8 mouse cellular contexts compared by ENCODE assay signal in the genomic region with DNA sequence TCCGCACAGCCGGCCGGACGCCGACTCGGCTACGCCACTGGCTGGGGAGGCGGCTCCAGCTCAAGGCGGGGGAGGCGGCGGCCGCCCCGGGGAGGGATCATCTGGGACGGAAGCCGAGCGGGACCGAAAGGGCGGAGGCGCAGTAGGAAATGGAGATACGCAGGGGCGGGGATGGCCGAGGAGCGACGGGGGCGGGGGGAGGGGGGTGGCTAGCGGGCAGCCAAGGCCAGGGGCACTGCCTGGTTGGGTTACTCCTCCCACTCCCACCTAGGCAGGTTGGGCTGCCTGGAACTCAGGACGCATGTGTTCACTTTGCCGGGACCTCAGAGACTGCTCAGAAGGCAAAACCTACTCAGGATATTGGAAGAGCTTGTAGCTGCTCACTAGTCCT. TPM values are rescaled to one million over a fixed set of nuclear protein-coding genes. Genes with fewer than 3 reads are reported as not detected.
A peak's percentile ranks its signal among the peaks of the same experiment; 100 is the strongest.
DNase-seq lines count a peak whose midpoint lies in the region; ATAC-seq and TF ChIP-seq lines count a peak whose summit lies in the region.

Gene Secisbp2l, minus strand, starts transcription at position 152 of the 391 bp plus-strand sequence.

- H3K9me3 ChIP-seq in heart, embryonic 14.5 days (ENCODE audit: control insufficient read depth, low read length) = no peaks in the 10 kb centered on the region
- no peaks in the 10 kb centered on the region for H3K9me3 ChIP-seq in liver, embryonic 14.5 days (ENCODE audit: control insufficient read depth, low read length)
- no peaks in the 10 kb centered on the region for H3K9me3 ChIP-seq in neural tube, embryonic 11.5 days (ENCODE audit: control insufficient read depth, low read length)
- no peaks in the 10 kb centered on the region for H3K9me3 ChIP-seq in stomach, postnatal 0 days (ENCODE audit: control insufficient read depth, low read length)

- peak; percentile 90 for DNase-seq in CD4-positive, CD25-positive, alpha-beta regulatory T cell, adult 2 months (ENCODE audit: low read depth, low spot score)
- DNase-seq in fibroblast of lung, adult 2 months (ENCODE audit: low read depth) = peak; percentile 59
- peak; percentile 96 to 97 for DNase-seq in kidney, postnatal 25 days
- DNase-seq in liver, embryonic 14.5 days (ENCODE audit: low read depth in 3 of 3, low spot score in 3 of 3) = peak; percentile 77 to 80 (median 78)
- DNase-seq in neural tube, embryonic 11.5 days (ENCODE audit: low spot score) = peak; percentile 90
- peak; percentile 96 for DNase-seq in stomach, postnatal 0 days (ENCODE audit: low spot score)

- peak within 1 kb of the TSS; percentile 84 for H3K4me2 ChIP-seq in heart, embryonic 14.5 days (ENCODE audit: low read length)
- peak within 1 kb of the TSS; percentile 87 for H3K4me2 ChIP-seq in liver, embryonic 14.5 days (ENCODE audit: low read depth)
- H3K4me2 ChIP-seq in neural tube, embryonic 11.5 days (ENCODE audit: low read depth) = peak within 1 kb of the TSS; percentile 59
- peak within 1 kb of the TSS; percentile 63 for H3K4me2 ChIP-seq in stomach, postnatal 0 days (replicated peaks; ENCODE audit: low read depth)

- peaks cover 15% of the 10 kb centered on the region for H3K36me3 ChIP-seq in heart, embryonic 14.5 days (ENCODE audit: control insufficient read depth, insufficient read depth, low read length)
- H3K36me3 ChIP-seq in liver, embryonic 14.5 days (replicated peaks; ENCODE audit: control insufficient read depth, insufficient read depth, low read depth) = no peaks in the 10 kb centered on the region
- no peaks in the 10 kb centered on the region for H3K36me3 ChIP-seq in neural tube, embryonic 11.5 days (ENCODE audit: control insufficient read depth, insufficient read depth, low read length)
- no peaks in the 10 kb centered on the region for H3K36me3 ChIP-seq in stomach, postnatal 0 days (ENCODE audit: control insufficient read depth, insufficient read depth, low read length)

- no peaks in the 10 kb centered on the region for H3K27me3 ChIP-seq in heart, embryonic 14.5 days (ENCODE audit: control insufficient read depth, insufficient read depth, low read length)
- H3K27me3 ChIP-seq in liver, embryonic 14.5 days (ENCODE audit: control insufficient read depth, insufficient read depth, low read length) = no peaks in the 10 kb centered on the region
- no peaks in the 10 kb centered on the region for H3K27me3 ChIP-seq in neural tube, embryonic 11.5 days (ENCODE audit: control insufficient read depth, insufficient read depth, low read length)
- no peaks in the 10 kb centered on the region for H3K27me3 ChIP-seq in stomach, postnatal 0 days (ENCODE audit: control insufficient read depth, insufficient read depth, low read length)

- peak within 1 kb of the TSS; percentile 70 for H3K4me3 ChIP-seq in brown adipose tissue, adult 24 weeks (ENCODE audit: insufficient read depth, low read depth, low read length)
- H3K4me3 ChIP-seq in heart, embryonic 14.5 days (ENCODE audit: control insufficient read depth in 1 of 2, insufficient read depth in 1 of 2, low read depth in 1 of 2, low read length in 2 of 2) = peak within 1 kb of the TSS; percentile 94 to 96
- peak within 1 kb of the TSS; percentile 84 to 88 for H3K4me3 ChIP-seq in liver, embryonic 14.5 days (ENCODE audit: insufficient read depth in 1 of 2, low read depth in 2 of 2, low read length in 2 of 2)
- peak within 1 kb of the TSS; percentile 89 for H3K4me3 ChIP-seq in neural tube, embryonic 11.5 days (ENCODE audit: low read depth, low read length)
- peak within 1 kb of the TSS; percentile 91 for H3K4me3 ChIP-seq in stomach, postnatal 0 days (ENCODE audit: low read depth, low read length)

- peak within 1 kb of the TSS; percentile 60 for H3K27ac ChIP-seq in brown adipose tissue, adult 24 weeks (replicated peaks; ENCODE audit: low read depth, low read length)
- H3K27ac ChIP-seq in heart, embryonic 14.5 days (replicated peaks in 1 of 2; ENCODE audit: control insufficient read depth in 1 of 2, insufficient read depth in 1 of 2, low read depth in 2 of 2, low read length in 2 of 2) = peak within 1 kb of the TSS; percentile 59 to 85
- peak within 1 kb of the TSS; percentile 40; the same call in 1 of the 2 replicates for H3K27ac ChIP-seq in liver, embryonic 14.5 days
- peak within 1 kb of the TSS; percentile 73; the same call in 1 of the 2 replicates for H3K27ac ChIP-seq in neural tube, embryonic 11.5 days (ENCODE audit: low read depth, low read length)
- H3K27ac ChIP-seq in stomach, postnatal 0 days (replicated peaks) = peak within 1 kb of the TSS; percentile 95

- peaks cover 6% of the 10 kb centered on the region for H3K4me1 ChIP-seq in brown adipose tissue, adult 24 weeks (ENCODE audit: control insufficient read depth, insufficient read depth, insufficient read length, low read length)
- H3K4me1 ChIP-seq in heart, embryonic 14.5 days (ENCODE audit: control insufficient read depth in 2 of 2, insufficient read depth in 2 of 2, low read length in 2 of 2) = peaks cover 3 to 20% of the 10 kb centered on the region in 2 experiments
- H3K4me1 ChIP-seq in liver, embryonic 14.5 days (replicated peaks; ENCODE audit: control insufficient read depth in 2 of 2, insufficient read depth in 2 of 2, low read length in 1 of 2) = peaks cover 6 to 16% of the 10 kb centered on the region in 2 experiments
- no peaks in the 10 kb centered on the region; the same call in 1 of the 2 replicates for H3K4me1 ChIP-seq in neural tube, embryonic 11.5 days (ENCODE audit: control insufficient read depth, insufficient read depth, low read length)
- 0 out of 2 replicates have a peak, but pooled peaks cover 6% of the 10 kb centered on the region for H3K4me1 ChIP-seq in stomach, postnatal 0 days (replicated peaks; ENCODE audit: control insufficient read depth, insufficient read depth)

- no peak for TF ChIP-seq CTCF in liver, embryonic 14.5 days (IDR thresholded peaks at IDR 0.05; ENCODE audit: low read depth)
- TF ChIP-seq CTCF in stomach, postnatal 0 days (IDR thresholded peaks at IDR 0.05; ENCODE audit: low read depth) = no peak

- no peak for TF ChIP-seq EP300 in liver, embryonic 14.5 days (IDR thresholded peaks at IDR 0.05; ENCODE audit: low read depth)
- no peak for TF ChIP-seq EP300 in stomach, postnatal 0 days (optimal IDR thresholded peaks at IDR 0.05)

- ATAC-seq in heart, embryonic 14.5 days (ENCODE audit: insufficient number of reproducible peaks, insufficient read depth, low FRiP score, low read depth) = peak; percentile 95
- peak; percentile 98 for ATAC-seq in liver, embryonic 14.5 days (ENCODE audit: insufficient read depth)
- ATAC-seq in neural tube, embryonic 11.5 days (ENCODE audit: insufficient read depth, low FRiP score, low TSS enrichment) = peak; percentile 97
- peak; percentile 98 for ATAC-seq in stomach, postnatal 0 days (ENCODE audit: low FRiP score, low TSS enrichment)

- peak within 1 kb of the TSS; percentile 93 for H3K9ac ChIP-seq in heart, embryonic 14.5 days (ENCODE audit: low read length)
- H3K9ac ChIP-seq in liver, embryonic 14.5 days (replicated peaks) = peak within 1 kb of the TSS; percentile 86
- peak within 1 kb of the TSS; percentile 90 for H3K9ac ChIP-seq in neural tube, embryonic 11.5 days (ENCODE audit: low read length)
- H3K9ac ChIP-seq in stomach, postnatal 0 days (ENCODE audit: low read length) = peak within 1 kb of the TSS; percentile 89

- 0% methylated on average over 14 of the region's 28 CpGs for WGBS in heart, embryonic 14.5 days
- under 1% methylated on average over 27 of the region's 28 CpGs for WGBS in liver, embryonic 14.5 days (ENCODE audit: insufficient replicate concordance)
- under 1% methylated on average over 27 of the region's 28 CpGs for WGBS in neural tube, embryonic 11.5 days
- 0% methylated on average over 26 of the region's 28 CpGs for WGBS in stomach, postnatal 0 days

RNA-seq across cellular contexts. Expression of gene Secisbp2l, which starts in this region (rescaled TPM):
- 31.7 and 36.6 TPM in 2 replicates for polyA plus RNA-seq in brown adipose tissue, adult 24 weeks (2012; ENCODE audit: insufficient read depth, insufficient read length, missing spikeins)
- polyA plus RNA-seq in heart, embryonic 14.5 days (2014; fragmentation: Nextera tagmentation; extraction: Ambion mirVana) = 15.7 and 16.4 TPM in 2 replicates
- polyA plus RNA-seq in liver, embryonic 14.5 days (2012; rRNA removed) = 1.7 and 2.5 TPM in 2 replicates
- 3.7 and 4.6 TPM in 2 replicates for polyA plus RNA-seq in liver, embryonic 14.5 days (2014; fragmentation: Nextera tagmentation; extraction: Ambion mirVana)
- 30.3 and 31.6 TPM in 2 replicates for polyA plus RNA-seq in neural tube, embryonic 11.5 days (2014; fragmentation: Nextera tagmentation; extraction: Ambion mirVana)
- polyA plus RNA-seq in stomach, postnatal 0 days (2015; fragmentation: Nextera tagmentation; extraction: Ambion mirVana) = 8.7 and 9.5 TPM in 2 replicates

Comparison
In these comparisons a context has a peak if more than half of its experiments do, and no peak if none do; other contexts are left out.
1. Peak in every context shown above with its lines: DNase-seq, ATAC-seq, H3K4me3 ChIP-seq and H3K27ac ChIP-seq.
2. H3K27ac ChIP-seq: peak in every context shown above with its lines; median percentile 95 in stomach, postnatal 0 days; 73 in neural tube, embryonic 11.5 days; 72 in heart, embryonic 14.5 days; 60 in brown adipose tissue, adult 24 weeks; 40 in liver, embryonic 14.5 days.